Mouse (Mus musculus) c-Kit-positive CD71-positive TER-119-negative erythroid progenitor cells, embryonic 14.5 days (primary cell): ENCODE measurements around the gene Ppdpf.

Experiments
- DNase-seq: peaks from one replicate; pipeline ENCODE4 v3.0.0-alpha.2; 2013; ENCODE audit warnings: low read depth

Gene Ppdpf

GRCm38 (mm10) chr2:181218881-181219485 lies 31.9 kb downstream of the Ppdpf start:
- DNase-seq: no peak

GRCm38 (mm10) chr2:181219538-181220216 lies 32.6 kb downstream of the Ppdpf start, which contains the start of gene Fndc11:
TSS of gene Fndc11 (plus strand) at chr2:181220013.
- no peak for DNase-seq

- no peak for DNase-seq
Observed at GRCm38 (mm10) chr2:181220361-181220760, 33.3 kb downstream of the Ppdpf start.

GRCm38 (mm10) chr2:181224994-181225393 lies 37.9 kb downstream of the Ppdpf start:
- DNase-seq: no peak

- no peak for DNase-seq
Observed at GRCm38 (mm10) chr2:181227122-181227521, 40.1 kb downstream of the Ppdpf start.

GRCm38 (mm10) chr2:181228335-181228734 lies 41.3 kb downstream of the Ppdpf start:
- no peak for DNase-seq

GRCm38 (mm10) chr2:181231171-181231570 lies 44.1 kb downstream of the Ppdpf start:
- DNase-seq: no peak

- DNase-seq: no peak
Observed at GRCm38 (mm10) chr2:181233443-181233842, 46.4 kb downstream of the Ppdpf start.

- DNase-seq: no peak
Observed at GRCm38 (mm10) chr2:181234680-181235079, 47.6 kb downstream of the Ppdpf start.

GRCm38 (mm10) chr2:181235681-181236566 lies 48.9 kb downstream of the Ppdpf start:
- DNase-seq: no peak

GRCm38 (mm10) chr2:181237251-181238014 lies 50.4 kb downstream of the Ppdpf start:
- DNase-seq: no peak

GRCm38 (mm10) chr2:181238091-181238610 lies 51.1 kb downstream of the Ppdpf start:
- DNase-seq: no peak
